In the genomic region with DNA sequence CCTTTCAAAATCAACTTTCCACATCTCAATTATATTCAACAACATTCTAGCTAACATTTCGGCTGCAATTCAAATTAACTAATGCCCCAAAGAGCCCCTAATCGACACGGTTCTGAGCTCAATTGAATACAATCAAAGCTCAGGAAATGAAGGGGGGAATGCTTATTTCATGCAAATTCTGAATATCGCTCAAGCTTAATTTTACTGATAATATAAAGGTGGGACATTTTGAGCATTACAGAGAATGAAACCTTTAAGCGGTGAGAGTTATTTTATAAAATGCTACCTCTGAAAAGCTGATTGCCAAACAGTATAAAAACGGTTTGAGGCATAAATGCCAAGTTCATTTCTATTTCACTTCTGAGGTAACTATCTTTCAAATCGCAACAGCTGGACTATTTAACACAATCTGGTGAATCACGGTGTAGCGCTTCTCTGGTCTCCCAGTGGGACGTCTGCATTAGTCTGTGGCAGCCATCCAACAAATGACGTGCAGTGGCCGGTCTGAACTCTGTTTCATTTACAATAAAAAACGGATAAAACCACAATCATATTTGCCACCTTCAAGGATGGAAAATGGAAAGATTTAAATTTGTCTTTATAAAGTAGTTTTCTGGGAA, we compare ENCODE assay signal across 8 mouse cellular contexts. TPM values are rescaled to one million over a fixed set of nuclear protein-coding genes. Genes with fewer than 3 reads are reported as not detected.
DNase-seq lines count a peak whose midpoint lies in the region; ATAC-seq and TF ChIP-seq lines count a peak whose summit lies in the region.

No protein-coding gene starts in this region.

- DNase-seq in urinary bladder, postnatal 25 days (ENCODE audit: low spot score), result peak; percentile 38
- DNase-seq in urinary bladder, postnatal 4 days (ENCODE audit: low spot score in 2 of 2), result no peak
- DNase-seq in forebrain, embryonic 11.5 days (ENCODE audit: low spot score), result no peak
- DNase-seq in left cerebral cortex, postnatal 25 days (ENCODE audit: low spot score in 2 of 2), result peak; percentile 20 to 34
- peak; percentile 27 for DNase-seq in stomach, postnatal 0 days (ENCODE audit: low spot score)
- no peak for DNase-seq in yolk sac, embryonic 10.5 days (ENCODE audit: low spot score)

- H3K36me3 ChIP-seq in intestine, embryonic 15.5 days, result no peaks in the 10 kb centered on the region
- H3K36me3 ChIP-seq in intestine, embryonic 16.5 days (ENCODE audit: control insufficient read depth, insufficient read depth, low read length), result no peaks in the 10 kb centered on the region
- no peaks in the 10 kb centered on the region for H3K36me3 ChIP-seq in forebrain, embryonic 11.5 days (ENCODE audit: control insufficient read depth, insufficient read depth, low read length)
- H3K36me3 ChIP-seq in stomach, postnatal 0 days (ENCODE audit: control insufficient read depth, insufficient read depth, low read length), result no peaks in the 10 kb centered on the region

- peak overlapping the region; percentile 36; the same call in 1 of the 2 replicates for H3K4me2 ChIP-seq in intestine, embryonic 15.5 days (replicated peaks)
- no peak overlapping the region for H3K4me2 ChIP-seq in intestine, embryonic 16.5 days (ENCODE audit: low read depth, low read length)
- H3K4me2 ChIP-seq in forebrain, embryonic 11.5 days (ENCODE audit: low read depth, low read length, severe bottlenecking), result peak overlapping the region; percentile 24; the same call in 1 of the 2 replicates
- peak overlapping the region; percentile 31; the same call in 1 of the 2 replicates for H3K4me2 ChIP-seq in stomach, postnatal 0 days (replicated peaks; ENCODE audit: low read depth)

- no peak for ATAC-seq in intestine, embryonic 15.5 days
- no peak for ATAC-seq in intestine, embryonic 16.5 days
- ATAC-seq in forebrain, embryonic 11.5 days (replicated peaks; ENCODE audit: low FRiP score), result no peak
- ATAC-seq in stomach, postnatal 0 days (ENCODE audit: low FRiP score, low TSS enrichment), result no peak

- H3K9me3 ChIP-seq in intestine, embryonic 15.5 days, result no peaks in the 10 kb centered on the region
- H3K9me3 ChIP-seq in intestine, embryonic 16.5 days (ENCODE audit: control insufficient read depth, low read length), result no peaks in the 10 kb centered on the region
- no peaks in the 10 kb centered on the region for H3K9me3 ChIP-seq in forebrain, embryonic 11.5 days (ENCODE audit: control insufficient read depth, low read length)
- no peaks in the 10 kb centered on the region for H3K9me3 ChIP-seq in stomach, postnatal 0 days (ENCODE audit: control insufficient read depth, low read length)

- no peak overlapping the region for H3K27ac ChIP-seq in intestine, embryonic 15.5 days
- no peak overlapping the region for H3K27ac ChIP-seq in intestine, embryonic 16.5 days (ENCODE audit: low read length)
- H3K27ac ChIP-seq in forebrain, embryonic 11.5 days (ENCODE audit: low read depth, low read length), result no peak overlapping the region
- no peak overlapping the region for H3K27ac ChIP-seq in stomach, postnatal 0 days (replicated peaks)

- TF ChIP-seq CTCF in stomach, postnatal 0 days (IDR thresholded peaks at IDR 0.05; ENCODE audit: low read depth), result no peak

- H3K4me1 ChIP-seq in intestine, embryonic 15.5 days (replicated peaks), result 0 out of 2 replicates have a peak, but pooled peaks cover 8% of the 10 kb centered on the region
- H3K4me1 ChIP-seq in intestine, embryonic 16.5 days (ENCODE audit: control insufficient read depth, insufficient read depth, low read length), result no peaks in the 10 kb centered on the region
- peaks cover 15% of the 10 kb centered on the region; the same call in 1 of the 2 replicates for H3K4me1 ChIP-seq in forebrain, embryonic 11.5 days (replicated peaks; ENCODE audit: control insufficient read depth, insufficient read depth, low read length)
- H3K4me1 ChIP-seq in stomach, postnatal 0 days (replicated peaks; ENCODE audit: control insufficient read depth, insufficient read depth), result no peaks in the 10 kb centered on the region

- no peak for TF ChIP-seq EP300 in stomach, postnatal 0 days (optimal IDR thresholded peaks at IDR 0.05)

- no peak overlapping the region for H3K4me3 ChIP-seq in intestine, embryonic 15.5 days (replicated peaks)
- no peak overlapping the region for H3K4me3 ChIP-seq in intestine, embryonic 16.5 days (ENCODE audit: low read length)
- H3K4me3 ChIP-seq in forebrain, embryonic 11.5 days (ENCODE audit: low read depth, low read length), result no peak overlapping the region
- peak overlapping the region; percentile 23; the same call in 1 of the 2 replicates for H3K4me3 ChIP-seq in stomach, postnatal 0 days (ENCODE audit: low read depth, low read length)

- 46% methylated on average over 13 of the region's 13 CpGs for WGBS in intestine, embryonic 15.5 days
- 46% methylated on average over 13 of the region's 13 CpGs for WGBS in intestine, embryonic 16.5 days
- WGBS in forebrain, embryonic 11.5 days, result 19% methylated on average over 13 of the region's 13 CpGs
- WGBS in stomach, postnatal 0 days, result 38% methylated on average over 13 of the region's 13 CpGs

- intact Hi-C loops in left cerebral cortex, postnatal 25 days (cut with DNase I), result no loop called here

- H3K9ac ChIP-seq in intestine, embryonic 15.5 days, result no peak overlapping the region
- H3K9ac ChIP-seq in intestine, embryonic 16.5 days (ENCODE audit: low read depth, low read length), result no peak overlapping the region
- no peak overlapping the region for H3K9ac ChIP-seq in forebrain, embryonic 11.5 days (ENCODE audit: low read length)
- no peak overlapping the region for H3K9ac ChIP-seq in stomach, postnatal 0 days (ENCODE audit: low read length)

- no peaks in the 10 kb centered on the region for H3K27me3 ChIP-seq in intestine, embryonic 15.5 days (replicated peaks)
- H3K27me3 ChIP-seq in intestine, embryonic 16.5 days (replicated peaks; ENCODE audit: control insufficient read depth, insufficient read depth, low read length), result no peaks in the 10 kb centered on the region
- H3K27me3 ChIP-seq in forebrain, embryonic 11.5 days (ENCODE audit: control insufficient read depth, insufficient read depth, low read length), result peaks cover 42% of the 10 kb centered on the region
- H3K27me3 ChIP-seq in stomach, postnatal 0 days (ENCODE audit: control insufficient read depth, insufficient read depth, low read length), result no peaks in the 10 kb centered on the region

RNA-seq across cellular contexts. Expression of a gene that starts 36.1 kb away (rescaled TPM):
- 4.9 and 5.6 TPM in 2 replicates for polyA plus RNA-seq in intestine, embryonic 15.5 days (2015; fragmentation: Nextera tagmentation; extraction: Ambion mirVana)
- polyA plus RNA-seq in intestine, embryonic 16.5 days (2015; fragmentation: Nextera tagmentation; extraction: Ambion mirVana), result 4.2 and 4.7 TPM in 2 replicates
- 6.5 and 7.4 TPM in 2 replicates for polyA plus RNA-seq in forebrain, embryonic 11.5 days (2014; fragmentation: Nextera tagmentation; extraction: Ambion mirVana)
- 100 to 1,000 TPM; 211 to 218 TPM for total RNA-seq in left cerebral cortex, postnatal 25 days (2021)
- polyA plus RNA-seq in stomach, postnatal 0 days (2015; fragmentation: Nextera tagmentation; extraction: Ambion mirVana), result 1.7 and 2.5 TPM in 2 replicates

RNA-seq across cellular contexts. Expression of a gene that starts 36.3 kb away (rescaled TPM):
- polyA plus RNA-seq in intestine, embryonic 15.5 days (2015; fragmentation: Nextera tagmentation; extraction: Ambion mirVana), result 0.24 and 0.40 TPM in 2 replicates
- polyA plus RNA-seq in intestine, embryonic 16.5 days (2015; fragmentation: Nextera tagmentation; extraction: Ambion mirVana), result 0.28 and 0.34 TPM in 2 replicates
- polyA plus RNA-seq in forebrain, embryonic 11.5 days (2014; fragmentation: Nextera tagmentation; extraction: Ambion mirVana), result 0.98 and 1.9 TPM in 2 replicates
- 1 to 10 TPM; 2.2 to 2.3 TPM for total RNA-seq in left cerebral cortex, postnatal 25 days (2021)
- polyA plus RNA-seq in stomach, postnatal 0 days (2015; fragmentation: Nextera tagmentation; extraction: Ambion mirVana), result 0.06 and 0.13 TPM in 2 replicates

Comparison
In these comparisons a context has a peak if more than half of its experiments do, and no peak if none do; other contexts are left out.
1. DNase-seq: peak in urinary bladder, postnatal 25 days (single experiment), left cerebral cortex, postnatal 25 days (2 of 2) and stomach, postnatal 0 days (single experiment); none in urinary bladder, postnatal 4 days (0 of 2), forebrain, embryonic 11.5 days (single experiment) and yolk sac, embryonic 10.5 days (single experiment).